Comparison of ENCODE assay signal across 8 mouse cellular contexts in genomic region chr4:129032133-129032962, GRCm38 (mm10). TPM values are rescaled to one million over a fixed set of nuclear protein-coding genes. Genes with fewer than 3 reads are reported as not detected.
A peak's percentile ranks its signal among the peaks of the same experiment; 100 is the strongest.
DNase-seq lines count a peak whose midpoint lies in the region; ATAC-seq lines count a peak whose summit lies in the region.

No protein-coding gene starts in this region.

- intact Hi-C loops in heart, postnatal 36 days (cut with DNase I) = no loop called here

- peak; percentile 94 for DNase-seq in heart, adult 11 months
- no peak for DNase-seq in heart, postnatal 36 days
- DNase-seq in B cell, adult 2 months = peak; percentile 79 to 84
- peak; percentile 83 for DNase-seq in naive thymus-derived CD4-positive, alpha-beta T cell, adult 2 months (ENCODE audit: low read depth)
- no peak for DNase-seq in adrenal gland, adult 18-20 months (ENCODE audit: low spot score in 2 of 2)
- no peak for DNase-seq in left cerebral cortex, adult 8-10 months (ENCODE audit: low spot score in 2 of 2)
- DNase-seq in embryo, embryonic 10.5 days (ENCODE audit: low spot score) = no peak

- peak; percentile 69 to 82 for ATAC-seq in hematopoietic stem cell, adult 5-6 weeks (replicated peaks in 1 of 2; ENCODE audit: insufficient read depth in 1 of 2, low FRiP score in 2 of 2, low TSS enrichment in 1 of 2, low read depth in 1 of 2, poor library complexity in 2 of 2, severe bottlenecking in 2 of 2)

RNA-seq across cellular contexts. Expression of gene Rnf19b, which starts 25.7 kb away (rescaled TPM):
- total RNA-seq in heart, postnatal 36 days (2021) = 10 to 100 TPM; 24.3 to 27.2 TPM
- total RNA-seq in hematopoietic stem cell, adult 5-6 weeks (2017) = 59.5 and 74.9 TPM in 2 replicates
- total RNA-seq in adrenal gland, adult 18-20 months (2021) = 10 to 100 TPM; 28.6 to 41.3 TPM
- 10 to 100 TPM; 50.2 to 60.3 (median 52.6) TPM for total RNA-seq in left cerebral cortex, adult 8-10 months (2022)

RNA-seq across cellular contexts. Expression of gene Ak2, which starts 40.6 kb away (rescaled TPM):
- total RNA-seq in heart, postnatal 36 days (2021) = 10 to 100 TPM; 67.6 to 71.0 TPM
- 129 and 145 TPM in 2 replicates for total RNA-seq in hematopoietic stem cell, adult 5-6 weeks (2017)
- total RNA-seq in adrenal gland, adult 18-20 months (2021) = 100 to 1,000 TPM; 111 to 164 TPM
- total RNA-seq in left cerebral cortex, adult 8-10 months (2022) = 10 to 100 TPM; 23.4 to 28.1 (median 25.2) TPM

Comparison
In these comparisons a context has a peak if more than half of its experiments do, and no peak if none do; other contexts are left out.
1. DNase-seq: peak in heart, adult 11 months (single experiment), B cell, adult 2 months (2 of 2) and naive thymus-derived CD4-positive, alpha-beta T cell, adult 2 months (single experiment); none in heart, postnatal 36 days (0 of 2), adrenal gland, adult 18-20 months (0 of 2), left cerebral cortex, adult 8-10 months (0 of 2) and embryo, embryonic 10.5 days (single experiment).